Mouse (Mus musculus) A20 (cell line): ENCODE measurements around the gene Ica1l.

Experiments
- DNase-seq: peaks from one replicate; pipeline ENCODE4 v3.0.0-alpha.2; 2011; ENCODE audit warnings: low read depth, low spot score

Ica1l gene

GRCm38 (mm10) chr1:59966171-59966785, 76.7 kb downstream of the Ica1l start:
- DNase-seq, result no peak

DNA sequence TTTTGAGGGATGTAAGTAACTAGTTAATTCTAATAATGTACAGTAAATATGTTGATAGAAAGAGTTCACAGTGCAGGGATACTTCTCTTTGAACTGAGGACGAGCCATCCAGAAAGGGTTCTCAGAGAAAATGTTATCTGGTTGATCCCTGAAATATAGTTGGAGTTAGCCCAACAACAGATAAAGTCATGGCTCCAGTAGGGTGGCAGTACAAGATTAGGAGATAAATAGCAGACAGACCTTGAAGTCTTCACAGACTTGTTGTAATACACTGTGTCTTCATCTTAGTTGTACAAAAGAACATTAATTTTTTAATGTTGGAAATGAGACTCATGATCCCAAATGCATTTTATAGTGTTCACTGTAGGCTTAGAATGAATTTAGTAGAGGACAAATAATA, 83.0 kb downstream of the Ica1l start:
- no peak for DNase-seq

- no peak for DNase-seq
These were observed 85.8 kb downstream of the Ica1l start for GRCm38 (mm10) chr1:59957206-59957605.

DNA sequence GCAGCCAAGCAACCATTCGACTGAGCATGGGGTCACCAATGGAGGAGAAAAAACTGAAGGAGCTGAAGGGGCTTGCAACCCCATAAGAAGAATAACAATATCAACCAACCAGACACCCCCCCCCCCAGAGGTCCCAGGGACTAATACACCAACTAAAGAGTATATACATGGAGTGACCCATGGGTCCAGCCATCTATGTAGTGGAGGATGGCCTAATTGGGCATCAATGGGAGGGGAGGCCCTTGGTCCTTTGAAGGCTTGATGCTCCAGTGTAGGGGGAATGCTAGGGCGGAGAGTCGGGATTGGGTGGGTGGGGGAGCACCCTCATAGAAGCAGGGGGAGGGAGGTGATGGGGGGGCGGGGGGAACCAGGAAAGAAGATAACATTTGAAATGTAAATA, 95.5 kb downstream of the Ica1l start:
- DNase-seq, result no peak

DNA sequence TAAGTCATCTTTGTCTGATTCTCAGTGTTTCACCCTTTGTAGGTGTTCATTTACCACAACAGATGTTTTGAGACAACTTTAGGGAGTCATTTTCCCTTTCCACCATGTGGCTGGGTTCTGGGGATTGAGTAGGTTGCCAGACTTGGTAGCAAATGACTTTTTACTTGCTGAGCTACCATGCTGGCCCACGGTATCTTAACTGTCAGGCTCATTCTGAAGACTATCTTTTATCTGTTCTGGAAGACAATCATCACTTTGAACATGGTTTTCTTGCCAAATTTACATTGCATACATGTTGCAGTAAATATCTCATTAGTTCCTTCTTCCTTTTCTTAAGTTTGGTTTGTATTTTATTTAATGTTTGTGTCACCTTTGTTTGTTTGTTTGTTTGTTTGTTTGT, 97.0 kb downstream of the Ica1l start:
- no peak for DNase-seq

GRCm38 (mm10) chr1:59943825-59944224, 99.2 kb downstream of the Ica1l start:
- peak; percentile 43 for DNase-seq

GRCm38 (mm10) chr1:59942057-59942790, 100.8 kb downstream of the Ica1l start:
- no peak for DNase-seq

DNA sequence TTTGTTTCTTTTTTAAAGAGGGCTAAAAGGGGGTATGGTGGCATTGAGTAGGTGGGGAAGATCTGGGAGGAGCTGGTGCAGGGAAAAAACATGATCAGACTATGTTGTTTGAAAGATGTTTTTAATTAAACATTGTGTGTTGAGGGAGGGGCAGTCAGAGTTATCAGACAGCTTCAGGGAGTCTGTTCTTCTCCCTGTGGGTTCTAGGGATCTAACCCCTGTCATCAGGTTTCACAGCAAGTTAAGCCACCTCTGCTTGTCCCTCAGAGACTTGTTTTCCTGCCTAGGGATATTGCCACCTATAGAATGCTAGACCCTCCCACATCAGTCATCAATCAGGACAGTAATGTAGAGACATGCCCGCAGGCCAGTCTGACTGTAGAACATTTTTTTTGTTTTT, 101.9 kb downstream of the Ica1l start:
- no peak for DNase-seq

DNA sequence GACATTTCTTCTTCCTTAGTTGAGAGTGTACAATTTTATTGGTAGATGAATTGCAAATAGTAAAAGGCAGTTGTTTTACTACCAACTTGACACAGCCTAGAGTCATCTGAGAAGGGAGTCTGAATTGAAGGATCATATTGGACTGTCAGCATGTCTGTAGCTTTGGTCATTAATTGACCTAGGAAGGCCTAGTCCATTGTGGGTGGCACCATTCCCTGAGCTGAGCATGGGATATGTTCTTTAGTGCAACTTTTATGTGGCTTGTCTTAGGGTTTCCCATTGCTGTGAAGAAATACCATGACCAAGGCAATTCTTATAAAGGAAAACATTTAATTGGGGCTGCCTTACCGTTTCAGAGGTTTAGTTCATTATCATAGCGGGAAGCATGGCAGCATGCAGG, 110.0 kb downstream of the Ica1l start:
- DNase-seq, result no peak
